Mouse (Mus musculus) heart, adult 2 months (tissue): ENCODE data around the gene Sept11. TPM values are rescaled to one million over a fixed set of nuclear protein-coding genes. Genes with fewer than 3 reads are reported as not detected.

ENCODE experiments used
- DNase-seq, 2 experiments: peaks; one replicate each; pipeline ENCODE4 v3.0.0; 2021
- H3K27ac ChIP-seq: fragments of 200-600 bp; 2 replicates; pipeline ENCODE4 v1.8.1; 2022
- H3K27me3 ChIP-seq: fragments of 200-500 bp; 2 replicates; pipeline ENCODE4 v1.6.1; 2012; ENCODE audit warnings: mild to moderate bottlenecking, low read length, inconsistent platforms, mixed read lengths; ENCODE audit not compliant: control insufficient read depth, insufficient read depth
- H3K36me3 ChIP-seq: fragments of 200-500 bp; 2 replicates; pipeline ENCODE4 v1.6.1; 2012; ENCODE audit warnings: low read length, inconsistent platforms; ENCODE audit not compliant: control insufficient read depth, insufficient read depth
- H3K4me1 ChIP-seq: fragments of 200-500 bp; 2 replicates; pipeline ENCODE4 v1.6.1; 2011; ENCODE audit warnings: low read length; ENCODE audit not compliant: control insufficient read depth, insufficient read depth
- H3K4me3 ChIP-seq: fragments of 200-600 bp; 2 replicates; pipeline ENCODE4 v1.8.1; 2022
- H3K79me2 ChIP-seq: fragments of 200-500 bp; replicated peaks from 2 replicates; pipeline ENCODE4 v1.6.1; 2012; ENCODE audit warnings: mild to moderate bottlenecking, inconsistent platforms, low read length, moderate library complexity, mixed read lengths; ENCODE audit not compliant: control insufficient read depth, insufficient read depth
- H3K9ac ChIP-seq: fragments of 200-500 bp; 2 replicates; pipeline ENCODE4 v1.6.1; 2012; ENCODE audit warnings: low read depth, mild to moderate bottlenecking, control low read depth, inconsistent platforms, low read length, mixed read lengths
- CTCF ChIP-seq: fragments of 200-600 bp; IDR thresholded peaks from 2 replicates; pipeline ENCODE4 v1.8.1; 2022; ENCODE audit warnings: antibody characterized with exemption, mild to moderate bottlenecking, moderate library complexity
- EP300 ChIP-seq: fragments of 200-500 bp; IDR thresholded peaks from 2 replicates; pipeline ENCODE4 v1.6.1; 2011; ENCODE audit warnings: low read depth, low read length, control low read depth; ENCODE audit not compliant: insufficient read depth
- POLR2A ChIP-seq: fragments of 200-500 bp; IDR thresholded peaks from 2 replicates; pipeline ENCODE4 v1.6.1; 2011; ENCODE audit warnings: mild to moderate bottlenecking, low read depth, low read length, control low read depth; ENCODE audit not compliant: insufficient read depth
- WGBS: fragments of 180-500 bp; shearing (Covaris S2); methylation state at CpG from one replicate; pipeline ENCODE4 v1.1.7; 2018; 5-methylcytosine and 5-hydroxymethylcytosine counted together
- intact Hi-C: fragments of 180-260 bp; cut with DNase I; formaldehyde crosslinking; loops from one replicate; pipeline ENCODE4 v1.15.1; 2025
- polyA plus RNA-seq: library from polyadenylated mRNA; depleted of rRNA; stranded (reverse); fragments of >200 nt; gene quantifications from 2 replicates; pipeline ENCODE4 v1.2.3, GENCODE M21; 2012
- total RNA-seq, 2 experiments: library from RNA; stranded (reverse); gene quantifications; 2 replicates each; pipeline ENCODE4 v1.2.3; 2021

Gene Sept11
- total and polyA plus RNA-seq, 3 experiments, result 15.6 to 34.0 (median 25.7) TPM

- H3K27me3 ChIP-seq, result no peaks in the 10 kb centered on the region
- no peak overlapping the region for H3K4me3 ChIP-seq
- WGBS, result 94% methylated on average over 5 of the region's 5 CpGs
- TF ChIP-seq CTCF (no peak), POLR2A (no peak), EP300 (no peak)
- no peaks in the 10 kb centered on the region; the same call in 1 of the 2 replicates for H3K4me1 ChIP-seq
- H3K9ac ChIP-seq, result no peak overlapping the region
- H3K27ac ChIP-seq, result no peak overlapping the region
- peaks cover 16% of the 10 kb centered on the region for H3K36me3 ChIP-seq
- intact Hi-C loops, result no loop called here
- DNase-seq, result no peak
- H3K79me2 ChIP-seq, result no peaks in the 10 kb centered on the region; the same call in 1 of the 2 replicates
These were observed 97.2 kb downstream of the Sept11 start for GRCm38 (mm10) chr5:93190428-93190827.

- 48% methylated on average over 3 of the region's 3 CpGs for WGBS
- DNase-seq, result no peak
- no peaks in the 10 kb centered on the region; the same call in 1 of the 2 replicates for H3K79me2 ChIP-seq
- TF ChIP-seq CTCF (no peak), EP300 (no peak), POLR2A (no peak)
- no peak overlapping the region for H3K27ac ChIP-seq
- no peaks in the 10 kb centered on the region for H3K27me3 ChIP-seq
- intact Hi-C loops, result no loop called here
- H3K36me3 ChIP-seq, result peaks cover 27% of the 10 kb centered on the region
- peaks cover 5% of the 10 kb centered on the region for H3K4me1 ChIP-seq
- no peak overlapping the region for H3K4me3 ChIP-seq
- H3K9ac ChIP-seq, result no peak overlapping the region
These were observed 105.0 kb downstream of the Sept11 start for GRCm38 (mm10) chr5:93198232-93198631.

GRCm38 (mm10) chr5:93201181-93201580 lies 107.9 kb downstream of the Sept11 start:
- Histone ChIP-seq H3K27me3 (no peaks in the 10 kb centered on the region), H3K27ac (no peak overlapping the region), H3K36me3 (peaks cover 32% of the 10 kb centered on the region), H3K9ac (no peak overlapping the region), H3K4me1 (peaks cover 6% of the 10 kb centered on the region), H3K79me2 (no peaks in the 10 kb centered on the region; the same call in none of the 2 replicates), H3K4me3 (no peak overlapping the region)
- 75% methylated on average over 1 of the region's 1 CpGs for WGBS
- intact Hi-C loops, result no loop called here
- TF ChIP-seq CTCF (no peak), EP300 (no peak), POLR2A (no peak)
- no peak for DNase-seq

GRCm38 (mm10) chr5:93205371-93206108 lies 112.3 kb downstream of the Sept11 start:
- Histone ChIP-seq H3K4me1 (peaks cover 2% of the 10 kb centered on the region), H3K9ac (peak overlapping the region; percentile 99)
- WGBS, result under 1% methylated on average over 58 of the region's 63 CpGs

GRCm38 (mm10) chr5:93206109-93207005 lies 113.1 kb downstream of the Sept11 start, which contains the start of the genes Ccni and 2010109A12Rik:
Ccni (minus strand) TSS chr5:93206495.
2010109A12Rik (plus strand) TSS chr5:93206518.
- Histone ChIP-seq H3K27ac (peak within 1 kb of the TSS; percentile 100), H3K4me1 (peaks cover 2% of the 10 kb centered on the region), H3K27me3 (no peaks in the 10 kb centered on the region), H3K9ac (peak within 1 kb of the TSS; percentile 99), H3K79me2 (no peaks in the 10 kb centered on the region; the same call in none of the 2 replicates), H3K36me3 (peaks cover 10% of the 10 kb centered on the region), H3K4me3 (peak within 1 kb of the TSS; percentile 77)
- no peak; the same call in 1 of the 2 replicates for TF ChIP-seq EP300
- no peak for TF ChIP-seq CTCF
- TF ChIP-seq POLR2A, result peak; percentile 93
- DNase-seq, result peak; percentile 97 to 98
- intact Hi-C loops, result loop anchor here (1.0 kb wide), 1 partner anchor 61 kb away; the partner anchor contains the start of gene Ccng2
- under 1% methylated on average over 78 of the region's 79 CpGs for WGBS

More at GRCm38 (mm10) chr5:93205371-93206108, 112.3 kb downstream of the Sept11 start:
- H3K27me3 ChIP-seq, result no peaks in the 10 kb centered on the region
- peaks cover 15% of the 10 kb centered on the region for H3K36me3 ChIP-seq
- intact Hi-C loops, result loop anchor here (1.0 kb wide), 1 partner anchor 62 kb away; the partner anchor contains the start of gene Ccng2
- peak in 1 of 2 experiments; percentile 78 for DNase-seq
- peak overlapping the region; percentile 100 for H3K27ac ChIP-seq
- H3K4me3 ChIP-seq, result peak overlapping the region; percentile 77
- no peaks in the 10 kb centered on the region; the same call in none of the 2 replicates for H3K79me2 ChIP-seq
- no peak for TF ChIP-seq POLR2A
- no peak for TF ChIP-seq EP300
- no peak for TF ChIP-seq CTCF
